Mouse (Mus musculus): Measurements from ENCODE around the gene Fgfr3. TPM values are rescaled to one million over a fixed set of nuclear protein-coding genes. Genes with fewer than 3 reads are reported as not detected.

Fgfr3 gene
- polyA plus RNA-seq (2017; shearing (Covaris generic)) = 0.13 TPM

GRCm38 (mm10) chr5:33721541-33722265 is at the start of gene Fgfr3:
TSS of gene Fgfr3 (plus strand) at chr5:33721674.

GRCm38 (mm10) chr5:33782345-33782998 is 61.0 kb downstream of the Fgfr3 start, which contains the start of gene Letm1:
TSS of gene Letm1 (minus strand) at chr5:33782817.

Other genes with a start within 250 kb of the Fgfr3 start
- gene Fam53a, start 92.0 kb upstream of the Fgfr3 start, polyA plus RNA-seq (2017; shearing (Covaris generic)) = 30.6 TPM
- 0.88 TPM for gene Gm9903, start 91.7 kb upstream of the Fgfr3 start, polyA plus RNA-seq (2017; shearing (Covaris generic))
- 183 TPM for gene Slbp, start 69.1 kb upstream of the Fgfr3 start, polyA plus RNA-seq (2017; shearing (Covaris generic))
- gene Tacc3, start 63.5 kb upstream of the Fgfr3 start, polyA plus RNA-seq (2017; shearing (Covaris generic)) = 26.2 TPM
- 40.0 TPM for gene Tmem129, start 63.3 kb upstream of the Fgfr3 start, polyA plus RNA-seq (2017; shearing (Covaris generic))
- gene Letm1, start 61.1 kb downstream of the Fgfr3 start, polyA plus RNA-seq (2017; shearing (Covaris generic)) = 29.9 TPM
- 7.8 TPM for gene Nsd2, start 99.1 kb downstream of the Fgfr3 start, polyA plus RNA-seq (2017; shearing (Covaris generic))
- gene Nelfa, start 214.7 kb downstream of the Fgfr3 start, polyA plus RNA-seq (2017; shearing (Covaris generic)) = 52.1 TPM

All from activated CD4-positive, CD25-positive, alpha-beta regulatory T cell, adult 9 weeks (primary cell).